Mouse (Mus musculus) layer of hippocampus, postnatal 10 days (tissue): ENCODE data around the gene Epb41l3. TPM values are rescaled to one million over a fixed set of nuclear protein-coding genes. Genes with fewer than 3 reads are reported as not detected.
A peak's percentile ranks its signal among the peaks of the same experiment; 100 is the strongest.

ENCODE experiments used
- DNase-seq, 2 experiments: peaks; one replicate each; pipeline ENCODE4 v3.0.0; 2021; ENCODE audit warnings: low spot score in 2 of 2
- total RNA-seq, 2 experiments: library from RNA; stranded (reverse); gene quantifications; 2 replicates each; pipeline ENCODE4 v1.2.3; 2021

Epb41l3 gene
- total RNA-seq, 2 experiments from 2014 or later: 140 to 143 TPM

DNA sequence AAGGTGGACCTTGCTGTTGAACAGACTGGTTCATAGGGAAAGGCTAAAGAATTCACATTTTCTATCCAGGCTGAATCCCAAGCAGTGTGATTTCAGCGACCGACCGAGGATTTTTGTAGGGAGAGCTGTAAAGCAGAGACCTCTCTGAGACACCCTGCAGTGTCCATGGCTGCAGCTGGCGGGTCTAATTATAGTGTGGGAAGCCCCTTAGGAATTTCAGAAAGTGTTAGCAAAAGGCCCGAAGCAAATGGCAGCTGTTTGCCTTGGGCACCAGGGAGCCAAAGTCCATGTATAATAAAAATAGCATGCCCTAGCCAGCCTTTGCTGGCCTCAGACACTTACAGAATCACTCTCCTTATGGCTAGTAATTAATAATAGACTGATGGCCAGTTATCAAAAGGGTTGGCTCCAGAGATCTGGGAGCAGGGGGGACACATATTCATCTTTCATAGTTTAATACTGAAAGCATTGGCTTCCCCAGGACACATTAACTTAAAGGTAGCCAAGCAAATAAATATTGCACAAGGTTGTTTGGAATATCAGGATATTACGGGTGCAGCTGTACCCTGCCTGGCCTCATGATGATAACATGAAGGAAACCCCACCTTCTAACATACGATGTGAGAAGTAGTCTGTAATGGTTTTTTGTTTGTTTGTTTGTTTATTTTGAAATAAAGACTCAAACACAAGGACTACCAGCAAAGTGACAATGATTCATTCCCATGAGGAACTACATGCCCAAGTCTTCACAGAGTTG is 106.3 kb downstream of the Epb41l3 start:
- DNase-seq: no peak

- DNase-seq: no peak
These were observed 112.3 kb downstream of the Epb41l3 start for GRCm38 (mm10) chr17:69187794-69188193.

GRCm38 (mm10) chr17:69192863-69193493 is 117.5 kb downstream of the Epb41l3 start:
- no peak for DNase-seq

GRCm38 (mm10) chr17:69194599-69194998 is 119.1 kb downstream of the Epb41l3 start:
- DNase-seq: no peak

DNA sequence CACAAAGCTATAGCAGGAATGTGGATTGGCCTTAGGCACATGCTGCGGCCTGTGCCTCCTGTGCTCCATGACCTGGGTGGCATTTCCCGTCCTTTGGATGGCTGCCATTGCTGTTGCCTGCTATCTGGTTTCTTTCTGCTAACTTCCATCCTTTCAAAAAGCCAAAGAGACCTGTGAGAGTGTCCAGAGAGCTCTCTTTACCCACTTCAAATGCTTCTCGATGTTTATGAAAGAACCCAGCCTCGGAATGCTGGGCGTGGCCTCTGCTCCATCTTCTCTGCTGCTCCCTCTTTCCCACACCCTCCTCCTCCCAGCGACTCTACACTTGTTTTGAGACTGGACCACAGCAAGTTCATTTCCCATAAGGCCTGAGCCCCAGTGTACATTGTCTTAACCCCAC is 120.3 kb downstream of the Epb41l3 start:
- no peak for DNase-seq

DNA sequence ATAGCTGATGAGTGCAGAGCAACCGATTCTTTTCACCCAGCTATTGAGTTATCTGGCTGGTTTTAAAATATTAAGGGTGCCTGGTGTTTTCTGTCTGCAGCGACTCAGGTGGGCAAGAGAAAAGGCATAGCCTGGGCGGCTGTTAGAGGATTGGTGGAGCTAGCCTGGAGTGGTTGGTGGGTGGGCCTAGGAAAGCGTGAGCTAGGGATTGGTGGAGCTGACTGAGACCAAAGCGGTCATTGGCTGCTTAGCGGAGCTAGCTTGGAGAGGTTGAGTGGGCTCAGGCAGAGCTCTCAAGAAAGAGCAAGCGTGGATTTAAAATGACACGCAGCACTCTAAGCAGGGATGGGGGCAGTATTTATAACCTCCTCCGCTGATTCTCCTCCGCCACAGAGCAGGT is 121.2 kb downstream of the Epb41l3 start:
- DNase-seq: no peak

- DNase-seq: no peak
These were observed 123.3 kb downstream of the Epb41l3 start for GRCm38 (mm10) chr17:69198805-69199204.

GRCm38 (mm10) chr17:69199827-69200226 is 124.3 kb downstream of the Epb41l3 start:
- no peak for DNase-seq

- no peak for DNase-seq
These were observed 125.5 kb downstream of the Epb41l3 start for GRCm38 (mm10) chr17:69200936-69201335.

- no peak for DNase-seq
These were observed 130.0 kb downstream of the Epb41l3 start for GRCm38 (mm10) chr17:69205282-69205999.

- DNase-seq: no peak
These were observed 132.3 kb downstream of the Epb41l3 start for GRCm38 (mm10) chr17:69207562-69208312.

- DNase-seq: no peak
These were observed 135.6 kb downstream of the Epb41l3 start for GRCm38 (mm10) chr17:69211065-69211464.

GRCm38 (mm10) chr17:69216120-69216519 is 140.6 kb downstream of the Epb41l3 start:
- DNase-seq: no peak

GRCm38 (mm10) chr17:69220849-69221248 is 145.4 kb downstream of the Epb41l3 start:
- no peak for DNase-seq

- DNase-seq: peak in 1 of 2 experiments; percentile 21
These were observed 145.9 kb downstream of the Epb41l3 start for GRCm38 (mm10) chr17:69221377-69221776.

- DNase-seq: no peak
These were observed 146.6 kb downstream of the Epb41l3 start for GRCm38 (mm10) chr17:69221966-69222692.

DNA sequence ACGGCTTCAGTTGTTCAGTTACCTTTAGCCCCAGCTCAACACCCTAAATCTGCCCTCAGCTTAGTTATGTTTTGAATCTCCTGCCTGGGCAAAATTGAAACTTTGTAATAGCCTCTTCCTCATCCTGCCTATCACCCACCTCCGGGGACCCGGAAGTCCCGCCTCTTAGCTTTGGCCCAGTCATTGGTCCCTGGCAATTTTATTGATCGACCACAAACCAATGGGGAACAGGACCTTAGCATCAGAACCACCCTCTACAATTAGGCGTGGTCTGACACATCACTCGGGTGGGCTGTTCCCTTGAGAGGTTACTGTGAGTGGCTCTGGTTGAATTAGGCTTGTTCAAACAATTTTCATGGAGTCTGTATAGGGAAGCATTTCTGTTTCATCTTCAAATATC is 150.5 kb downstream of the Epb41l3 start:
- DNase-seq: no peak

GRCm38 (mm10) chr17:69227426-69228014 is 152.0 kb downstream of the Epb41l3 start:
- no peak for DNase-seq

GRCm38 (mm10) chr17:69229451-69229850 is 154.0 kb downstream of the Epb41l3 start:
- DNase-seq: no peak

DNA sequence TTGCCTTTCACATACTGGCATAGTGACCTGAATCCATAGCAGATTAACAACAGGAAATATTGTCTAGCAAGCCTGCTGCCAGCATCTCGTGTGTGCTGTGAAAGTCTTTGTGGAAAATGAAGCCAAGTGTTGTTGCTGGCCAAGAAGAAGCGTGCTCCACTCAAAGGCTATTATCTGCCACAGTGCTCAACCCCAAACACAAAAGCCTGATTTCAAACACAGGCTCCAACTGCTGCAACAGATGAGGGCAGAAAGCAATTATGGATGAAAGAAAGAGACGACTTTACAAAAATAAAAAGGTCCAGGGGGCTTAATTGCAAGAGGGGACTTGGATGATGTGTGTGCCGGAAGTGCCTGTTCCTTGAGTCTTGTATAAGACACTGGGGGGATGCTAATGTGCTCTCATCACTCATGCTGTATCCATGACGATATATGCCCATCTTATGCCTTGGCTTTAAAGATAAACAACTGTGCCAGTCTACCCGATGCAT is 154.7 kb downstream of the Epb41l3 start:
- peak in 1 of 2 experiments; percentile 17 for DNase-seq
